Mouse (Mus musculus): ENCODE data around the gene Drd1.

DNA sequence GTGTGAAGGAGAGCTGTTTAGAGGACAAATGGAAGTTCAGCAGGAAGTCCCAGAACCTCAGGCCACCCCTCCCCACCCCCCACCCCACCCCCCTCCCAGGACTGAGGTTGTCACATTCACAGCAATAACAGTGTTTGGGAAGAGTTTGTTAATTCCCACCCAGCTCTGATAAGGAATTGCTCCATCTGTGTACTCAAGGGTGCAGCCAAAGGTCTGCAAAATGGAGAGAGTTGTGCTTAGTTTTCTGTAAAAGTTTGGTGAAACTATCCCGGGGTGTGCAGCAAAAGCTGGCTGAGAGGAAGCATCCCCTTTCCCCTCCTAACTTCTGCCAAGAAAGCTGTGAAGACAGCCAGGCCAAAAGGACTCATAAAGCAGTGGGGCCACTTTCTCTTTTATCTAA lies 17.6 kb upstream of the Drd1 start:
- TF ChIP-seq GATA1 (IDR thresholded peaks at IDR 0.05; ENCODE audit: borderline replicate concordance, low read length): no peak
- TF ChIP-seq FLI1 (IDR thresholded peaks at IDR 0.05; ENCODE audit: low read length): no peak

Data from megakaryocyte, embryonic 14.5 days (primary cell).